11 mouse cellular contexts compared by ENCODE assay signal in the genomic region with DNA sequence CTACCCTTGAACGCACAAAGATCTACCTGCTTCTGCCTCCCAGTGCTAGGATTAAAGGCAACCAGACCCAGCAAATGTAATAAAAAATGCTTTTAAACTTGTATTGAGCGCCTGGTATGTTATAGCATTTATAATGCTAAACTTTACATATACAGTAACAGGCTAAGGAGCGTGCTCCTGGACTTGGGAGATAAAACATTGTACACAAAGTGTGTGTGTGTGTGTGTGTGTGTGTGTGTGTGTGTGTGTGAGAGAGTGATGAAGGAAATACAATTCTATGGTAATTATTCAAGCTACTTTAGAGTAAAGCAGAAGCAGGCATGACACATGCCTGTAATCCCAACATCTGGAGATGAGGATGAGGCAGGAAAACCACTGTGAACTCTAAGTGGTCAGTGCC. TPM values are rescaled to one million over a fixed set of nuclear protein-coding genes. Genes with fewer than 3 reads are reported as not detected.
DNase-seq lines count a peak whose midpoint lies in the region; ATAC-seq and TF ChIP-seq lines count a peak whose summit lies in the region.
"Had no signal": no experiment of that assay in that cellular context is flagged by ENCODE, and none has a peak within 500 bp of the region (broad histone marks: within the 10 kb centered on the region; RNA-seq: fewer than 3 reads in every experiment).

Gene Rsbn1l (minus strand): TSS at position 101 of the 400 bp plus-strand sequence.

- peak within 1 kb of the TSS; percentile 35 for H3K4me2 ChIP-seq in intestine, postnatal 0 days (replicated peaks; ENCODE audit: low read depth)
- H3K4me2 ChIP-seq: forebrain, embryonic 15.5 days had no signal

- no peak for DNase-seq in left cerebral cortex, adult 2 months (ENCODE audit: extremely low spot score in 1 of 2, low spot score in 2 of 2)
- no peak for DNase-seq in left cerebral cortex, adult 11 months (ENCODE audit: low spot score)
- no peak for DNase-seq in adrenal gland, postnatal 25 days
- DNase-seq in limb, embryonic 10.5 days (ENCODE audit: low spot score) = no peak
- no peak for DNase-seq in frontal cortex, postnatal 36 days (ENCODE audit: low spot score in 2 of 2)
- no peak for DNase-seq in kidney, adult 11 months
- DNase-seq: cerebellum, adult 9-10 months; kidney, postnatal 25 days had no signal

- no peak for TF ChIP-seq CTCF in left cerebral cortex, adult 2 months (IDR thresholded peaks at IDR 0.05)
- no peak for TF ChIP-seq CTCF in intestine, postnatal 0 days (IDR thresholded peaks at IDR 0.05; ENCODE audit: low read depth)

- H3K9me3 ChIP-seq in intestine, postnatal 0 days (ENCODE audit: control insufficient read depth) = no peaks in the 10 kb centered on the region
- no peaks in the 10 kb centered on the region for H3K9me3 ChIP-seq in megakaryocyte, embryonic 14.5 days
- H3K9me3 ChIP-seq in limb, embryonic 10.5 days (replicated peaks) = no peaks in the 10 kb centered on the region; the same call in 1 of the 2 replicates

- H3K9ac ChIP-seq in intestine, postnatal 0 days (ENCODE audit: low read depth, low read length) = no peak within 1 kb of the TSS
- H3K9ac ChIP-seq: forebrain, embryonic 15.5 days had no signal

- no peak within 1 kb of the TSS for H3K4me3 ChIP-seq in left cerebral cortex, adult 2 months
- no peak within 1 kb of the TSS for H3K4me3 ChIP-seq in intestine, postnatal 0 days (ENCODE audit: low read depth, low read length)
- peak within 1 kb of the TSS; percentile 91 for H3K4me3 ChIP-seq in megakaryocyte, embryonic 14.5 days (replicated peaks)
- H3K4me3 ChIP-seq in limb, embryonic 10.5 days = no peak within 1 kb of the TSS
- H3K4me3 ChIP-seq: forebrain, embryonic 15.5 days had no signal

- 94% methylated on average over 3 of the region's 3 CpGs for WGBS in intestine, postnatal 0 days
- WGBS in limb, embryonic 10.5 days = 95% methylated on average over 3 of the region's 3 CpGs

- no peak for ATAC-seq in intestine, postnatal 0 days
- ATAC-seq: forebrain, embryonic 15.5 days had no signal

- no peaks in the 10 kb centered on the region for H3K4me1 ChIP-seq in intestine, postnatal 0 days (replicated peaks; ENCODE audit: control insufficient read depth, insufficient read depth, low read length)
- H3K4me1 ChIP-seq in megakaryocyte, embryonic 14.5 days = peaks cover 65% of the 10 kb centered on the region
- H3K4me1 ChIP-seq in limb, embryonic 10.5 days = 0 out of 2 replicates have a peak, but pooled peaks cover 4% of the 10 kb centered on the region

- H3K27ac ChIP-seq in left cerebral cortex, adult 2 months = no peak within 1 kb of the TSS
- H3K27ac ChIP-seq in intestine, postnatal 0 days (ENCODE audit: low read depth, low read length) = no peak within 1 kb of the TSS; the same call in 1 of the 2 replicates
- no peak within 1 kb of the TSS for H3K27ac ChIP-seq in limb, embryonic 10.5 days
- H3K27ac ChIP-seq: forebrain, embryonic 15.5 days had no signal

- intact Hi-C loops in left cerebral cortex, adult 2 months (cut with DNase I) = no loop called here

- no peaks in the 10 kb centered on the region for H3K27me3 ChIP-seq in intestine, postnatal 0 days (replicated peaks; ENCODE audit: control insufficient read depth, insufficient read depth, low read length)
- no peaks in the 10 kb centered on the region for H3K27me3 ChIP-seq in megakaryocyte, embryonic 14.5 days (replicated peaks)
- H3K27me3 ChIP-seq in limb, embryonic 10.5 days (ENCODE audit: low read depth, poor library complexity, severe bottlenecking) = no peaks in the 10 kb centered on the region
- H3K27me3 ChIP-seq: forebrain, embryonic 15.5 days had no signal

- no peaks in the 10 kb centered on the region; the same call in 1 of the 2 replicates for H3K36me3 ChIP-seq in intestine, postnatal 0 days (ENCODE audit: control insufficient read depth, insufficient read depth)
- peaks cover 64% of the 10 kb centered on the region for H3K36me3 ChIP-seq in megakaryocyte, embryonic 14.5 days (replicated peaks; ENCODE audit: low read length)
- peaks cover 13% of the 10 kb centered on the region for H3K36me3 ChIP-seq in limb, embryonic 10.5 days
- H3K36me3 ChIP-seq: forebrain, embryonic 15.5 days had no signal

RNA-seq across cellular contexts. Expression of gene Rsbn1l, which starts in this region (rescaled TPM):
- total RNA-seq in left cerebral cortex, adult 2 months (2021) = 10 to 100 TPM; 16.8 to 17.8 TPM
- total RNA-seq in adrenal gland, postnatal 25 days (2021) = 16.1 and 19.3 TPM in 2 replicates
- 3.7 and 4.3 TPM in 2 replicates for polyA plus RNA-seq in intestine, postnatal 0 days (2015; fragmentation: Nextera tagmentation; extraction: Ambion mirVana)
- polyA plus RNA-seq in megakaryocyte, embryonic 14.5 days (2012; ENCODE audit: insufficient read depth, low replicate concordance) = 15.8 and 22.7 TPM in 2 replicates
- polyA plus RNA-seq in limb, embryonic 10.5 days (2016; fragmentation: Nextera tagmentation; extraction: Ambion mirVana) = 4.5 and 4.9 TPM in 2 replicates
